Mouse (Mus musculus) heart, postnatal 0 days (tissue): ENCODE data around the gene Dnah8. TPM values are rescaled to one million over a fixed set of nuclear protein-coding genes. Genes with fewer than 3 reads are reported as not detected.
"Not testable (repeated sequence)": the region's sequence is repeated elsewhere in the genome, so short reads cannot be mapped to it uniquely, and the experiment has no call there.

Source experiments
- ATAC-seq: fragments of 200-750 bp; cut with Nextera tagmentation; 2 replicates; pipeline ENCODE4 v1.8.0; 2017; ENCODE audit warnings: low read depth, moderate number of reproducible peaks, moderate library complexity; ENCODE audit not compliant: insufficient read depth
- DNase-seq: peaks from one replicate; pipeline ENCODE4 v3.0.0-alpha.2; 2016; ENCODE audit warnings: low spot score
- H3K27ac ChIP-seq: fragments of 300-500 bp; sonication (generic); 2 replicates; pipeline ENCODE4 v1.5.1; 2014; ENCODE audit warnings: low read depth, mild to moderate bottlenecking
- H3K27me3 ChIP-seq: fragments of 300-500 bp; sonication (generic); 2 replicates; pipeline ENCODE4 v1.6.1; 2014; ENCODE audit warnings: low read length, mixed read lengths; ENCODE audit not compliant: control insufficient read depth, insufficient read depth
- H3K36me3 ChIP-seq: fragments of 300-500 bp; sonication (generic); replicated peaks from 2 replicates; pipeline ENCODE4 v1.6.1; 2014; ENCODE audit warnings: low read length, mixed read lengths; ENCODE audit not compliant: control insufficient read depth, insufficient read depth
- H3K4me1 ChIP-seq: fragments of 300-500 bp; sonication (generic); 2 replicates; pipeline ENCODE4 v1.6.1; 2014; ENCODE audit warnings: antibody characterized with exemption; ENCODE audit not compliant: control insufficient read depth, insufficient read depth
- H3K4me2 ChIP-seq: fragments of 300-500 bp; sonication (generic); 2 replicates; pipeline ENCODE4 v1.6.1; 2014; ENCODE audit warnings: low read depth, mild to moderate bottlenecking, low read length, moderate library complexity
- H3K4me3 ChIP-seq: fragments of 300-500 bp; sonication (generic); 2 replicates; pipeline ENCODE4 v1.5.1; 2014; ENCODE audit warnings: low read depth, low read length
- H3K9ac ChIP-seq: fragments of 300-500 bp; sonication (generic); replicated peaks from 2 replicates; pipeline ENCODE4 v1.6.1; 2014; ENCODE audit warnings: low read depth, low read length, mixed read lengths
- H3K9me3 ChIP-seq: fragments of 300-500 bp; sonication (generic); replicated peaks from 2 replicates; pipeline ENCODE4 v1.6.1; 2016; ENCODE audit warnings: low read length; ENCODE audit not compliant: control insufficient read depth
- CTCF ChIP-seq: IDR thresholded peaks from 2 replicates; pipeline ENCODE4 v1.5.1; 2016; ENCODE audit warnings: antibody characterized with exemption, control low read depth, low read depth
- EP300 ChIP-seq: IDR thresholded peaks from 2 replicates; pipeline ENCODE4 v1.6.1; 2016; ENCODE audit warnings: antibody characterized with exemption, low read depth
- WGBS: fragments of 180-500 bp; shearing (Covaris S2); extraction: QIAGEN DNeasy Blood & Tissue Kit; methylation state at CpG from one replicate; pipeline ENCODE4 v1.1.7; 2014; 5-methylcytosine and 5-hydroxymethylcytosine counted together
- polyA plus RNA-seq: library from polyadenylated mRNA; unstranded; fragments of >200 nt; fragmentation: Nextera tagmentation; extraction: Ambion mirVana; gene quantifications from 2 replicates; pipeline ENCODE4 v1.2.1, GENCODE M21; 2015
- total RNA-seq: library from RNA; depleted of rRNA; stranded (reverse); fragments of >200 nt; gene quantifications from 2 replicates; pipeline ENCODE4 v1.2.3, GENCODE M21; 2014; ENCODE audit warnings: low replicate concordance; rRNA removed

Gene Dnah8
- 1.5 and 2.0 TPM in 2 replicates for total RNA-seq
- polyA plus RNA-seq = 0.33 and 0.59 TPM in 2 replicates

DNA sequence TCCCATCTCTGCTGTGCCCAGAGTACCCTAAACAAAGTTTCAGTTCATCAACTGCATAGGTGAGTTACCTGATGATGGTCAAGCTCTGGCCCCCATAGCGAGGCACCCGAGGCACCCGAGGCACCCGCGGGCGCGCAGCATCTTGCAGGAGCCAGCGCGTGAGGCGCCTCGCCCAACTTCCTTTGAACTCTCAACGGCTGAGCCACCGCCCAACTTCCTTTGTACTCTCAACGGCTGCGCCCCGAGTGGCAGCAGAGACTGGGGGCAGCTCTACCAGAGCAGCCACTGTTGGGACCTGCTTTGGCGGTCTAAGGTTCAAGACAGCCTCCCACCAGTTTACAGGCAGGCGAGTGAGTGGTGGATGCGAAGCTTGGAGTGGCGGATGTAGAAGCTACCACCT lies at the start of gene Dnah8:
Gene Dnah8 (plus strand): TSS at position 223 of the 400 bp plus-strand sequence.
- H3K9me3 ChIP-seq, H3K9ac ChIP-seq, DNase-seq, ATAC-seq, H3K27ac ChIP-seq, H3K36me3 ChIP-seq, H3K27me3 ChIP-seq, H3K4me1 ChIP-seq, H3K4me2 ChIP-seq, H3K4me3 ChIP-seq: not testable (repeated sequence)
- WGBS = no CpG with 5 or more reads among the region's 20 CpGs

DNA sequence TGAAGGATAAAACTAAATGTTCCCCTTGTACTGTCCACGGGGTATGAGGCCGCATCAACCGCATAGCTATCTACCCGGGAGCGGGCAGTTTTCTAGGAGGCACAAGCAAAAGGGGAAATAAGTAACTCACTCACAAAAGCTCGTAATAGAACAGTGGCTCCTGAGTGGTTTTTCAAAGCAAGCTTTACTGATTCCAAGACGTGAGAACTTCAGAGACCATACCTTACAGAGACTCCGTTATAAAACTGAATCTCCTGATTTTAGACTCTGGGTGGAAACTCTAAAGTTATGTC lies 49.4 kb upstream of the Dnah8 start:
- peak overlapping the region; percentile 71 for H3K4me2 ChIP-seq
- peak overlapping the region; percentile 81; the same call in 1 of the 2 replicates for H3K9ac ChIP-seq
- H3K9me3 ChIP-seq = no peaks in the 10 kb centered on the region
- ATAC-seq (no peak), DNase-seq (no peak)
- peak overlapping the region; percentile 92 for H3K4me3 ChIP-seq
- TF ChIP-seq EP300 = no peak
- no peak for TF ChIP-seq CTCF
- H3K36me3 ChIP-seq = no peaks in the 10 kb centered on the region
- 44% methylated on average over 8 of the region's 8 CpGs for WGBS
- H3K4me1 ChIP-seq = peaks cover 26% of the 10 kb centered on the region
- H3K27ac ChIP-seq = 0 out of 2 replicates have a peak overlapping the region, but pooled peaks have one; percentile 40
- no peaks in the 10 kb centered on the region for H3K27me3 ChIP-seq

DNA sequence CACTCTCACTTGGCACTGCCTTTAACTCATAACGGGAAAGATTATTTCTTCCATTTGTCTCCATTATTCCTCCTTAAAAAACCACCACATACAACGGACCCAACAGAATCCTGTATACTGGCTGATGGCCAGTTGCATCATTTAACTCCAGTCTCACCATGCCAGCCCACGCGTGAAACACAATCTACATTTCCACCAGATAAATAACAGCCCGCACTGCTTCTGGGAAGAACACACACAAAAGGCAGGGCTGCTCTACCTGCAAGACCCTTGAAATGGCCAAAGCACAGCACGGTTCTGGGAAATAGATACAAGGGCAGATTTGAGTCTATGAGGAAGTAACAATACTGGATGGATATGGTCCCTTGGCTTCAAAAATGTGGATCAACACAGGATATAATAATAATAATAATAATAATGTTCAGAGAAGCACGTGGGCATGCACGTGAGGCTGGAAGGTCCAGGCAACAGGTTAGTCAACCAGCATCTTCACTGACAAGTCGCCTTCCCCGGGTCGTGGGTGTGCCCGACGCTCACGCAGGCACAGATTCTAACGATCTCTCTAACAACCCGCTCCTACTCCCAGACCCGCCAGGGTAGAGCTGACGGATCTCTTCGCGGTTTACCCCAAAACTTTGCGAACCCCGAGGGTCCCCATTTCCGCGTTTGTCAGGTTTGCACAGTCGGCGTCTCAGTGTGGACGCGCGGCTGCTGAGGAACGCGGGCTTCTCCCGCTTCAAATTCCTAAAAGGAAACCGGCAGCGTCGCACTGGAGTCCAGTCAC lies 48.8 kb upstream of the Dnah8 start:
- H3K27me3 ChIP-seq = no peaks in the 10 kb centered on the region
- H3K4me2 ChIP-seq = peak overlapping the region; percentile 71
- H3K27ac ChIP-seq = peak overlapping the region; percentile 86
- peak; percentile 16 for DNase-seq
- H3K9me3 ChIP-seq = no peaks in the 10 kb centered on the region
- 0 out of 2 replicates have a peak, but pooled peaks have one; percentile 2 for ATAC-seq
- peaks cover 22% of the 10 kb centered on the region for H3K4me1 ChIP-seq
- no peaks in the 10 kb centered on the region for H3K36me3 ChIP-seq
- H3K4me3 ChIP-seq = peak overlapping the region; percentile 92
- TF ChIP-seq EP300 = no peak
- TF ChIP-seq CTCF = no peak
- peak overlapping the region; percentile 81 for H3K9ac ChIP-seq
- 3% methylated on average over 35 of the region's 35 CpGs for WGBS

DNA sequence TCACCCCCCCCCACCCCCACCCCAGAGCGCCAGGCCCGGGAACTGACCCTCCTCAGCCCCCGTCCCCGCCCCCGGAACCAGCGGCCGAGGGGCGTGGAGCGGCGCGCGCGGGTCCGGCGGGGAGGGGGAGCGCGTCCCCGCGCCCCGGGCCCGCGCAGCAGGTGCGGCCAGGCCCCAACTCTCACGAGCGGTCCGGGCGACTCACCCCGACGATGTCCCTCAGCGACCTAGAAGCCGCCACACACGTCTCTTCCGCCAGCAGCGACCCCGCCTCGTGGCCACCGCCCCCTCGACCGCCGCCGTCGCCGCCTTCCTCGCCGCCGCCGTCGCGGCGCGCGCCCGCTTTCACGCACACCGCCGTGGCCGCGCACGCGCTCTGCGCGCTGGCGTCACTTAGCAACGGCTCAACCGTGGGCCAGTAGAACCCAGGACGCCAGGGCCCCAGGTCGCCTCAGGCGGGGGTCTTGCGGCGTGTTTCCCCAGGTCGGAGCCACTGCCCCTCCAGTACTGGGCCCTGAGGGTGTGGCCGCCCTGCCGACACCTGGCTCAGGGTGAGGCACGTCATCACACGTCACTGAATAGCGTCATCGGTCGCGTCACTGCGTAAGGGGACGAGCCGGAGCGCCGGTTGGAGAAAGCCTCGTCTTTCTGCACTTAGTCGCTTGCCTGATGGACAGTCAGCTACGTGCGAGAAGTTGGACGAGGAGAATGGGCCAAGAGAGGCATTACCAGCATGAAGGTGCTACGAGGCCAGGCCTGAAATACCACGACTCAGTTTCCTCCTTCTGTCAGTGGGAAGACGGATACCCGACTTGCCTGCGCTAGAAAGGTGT lies 48.0 kb upstream of the Dnah8 start, which contains the start of gene Btbd9:
Gene Btbd9 (minus strand): TSS at position 548 of the 833 bp plus-strand sequence.
- H3K36me3 ChIP-seq = no peaks in the 10 kb centered on the region
- peak within 1 kb of the TSS; percentile 71 for H3K4me2 ChIP-seq
- peak within 1 kb of the TSS; percentile 86 for H3K27ac ChIP-seq
- no peaks in the 10 kb centered on the region for H3K9me3 ChIP-seq
- peaks cover 18% of the 10 kb centered on the region for H3K4me1 ChIP-seq
- WGBS = under 1% methylated on average over 59 of the region's 94 CpGs
- ATAC-seq (peak; percentile 88), DNase-seq (peak; percentile 80)
- H3K27me3 ChIP-seq = no peaks in the 10 kb centered on the region
- no peak for TF ChIP-seq EP300
- TF ChIP-seq CTCF = no peak
- H3K4me3 ChIP-seq = peak within 1 kb of the TSS; percentile 92
- peak within 1 kb of the TSS; percentile 81 for H3K9ac ChIP-seq

DNA sequence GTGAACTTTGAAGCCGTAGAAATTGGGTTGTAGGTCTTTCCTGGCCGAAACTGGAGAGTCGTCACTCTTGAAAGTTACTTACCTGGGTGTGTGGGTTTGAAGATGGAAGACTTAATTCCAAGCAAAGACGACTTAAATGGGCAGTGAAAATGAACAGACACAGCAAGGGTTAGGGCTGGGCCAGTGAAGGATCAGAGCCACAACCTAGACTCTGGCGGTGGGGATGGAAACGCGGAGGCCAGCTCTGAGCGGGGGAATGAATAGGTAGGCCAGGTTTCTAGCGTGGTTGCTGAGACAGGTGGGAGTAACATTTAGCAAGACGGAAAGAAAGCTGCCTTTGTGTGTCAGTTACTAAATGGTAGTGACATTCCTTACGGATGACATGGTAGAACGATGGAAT lies 47.2 kb upstream of the Dnah8 start:
- ATAC-seq (no peak), DNase-seq (no peak)
- peak overlapping the region; percentile 92 for H3K4me3 ChIP-seq
- H3K36me3 ChIP-seq = no peaks in the 10 kb centered on the region
- H3K9ac ChIP-seq = peak overlapping the region; percentile 81
- TF ChIP-seq EP300 (no peak), CTCF (no peak)
- no peaks in the 10 kb centered on the region for H3K27me3 ChIP-seq
- H3K4me1 ChIP-seq = peaks cover 18% of the 10 kb centered on the region
- peak overlapping the region; percentile 71 for H3K4me2 ChIP-seq
- no peaks in the 10 kb centered on the region for H3K9me3 ChIP-seq
- 56% methylated on average over 12 of the region's 12 CpGs for WGBS
- H3K27ac ChIP-seq = peak overlapping the region; percentile 86; the same call in 1 of the 2 replicates
